Mouse (Mus musculus) E14TG2a.4 (cell line): ENCODE results near the gene Ormdl3.
"Not testable (repeated sequence)": the region's sequence is repeated elsewhere in the genome, so short reads cannot be mapped to it uniquely, and the experiment has no call there.

ENCODE experiments used
- CTCF ChIP-seq: conservative IDR thresholded peaks from 2 replicates; pipeline ENCODE4 v1.5.1; 2014; ENCODE audit warnings: low read length
- NANOG ChIP-seq: IDR thresholded peaks from 2 replicates; pipeline ENCODE4 v1.6.1; 2014; ENCODE audit warnings: borderline replicate concordance, low read length, mixed read lengths
- POU5F1 ChIP-seq: IDR thresholded peaks from 2 replicates; pipeline ENCODE4 v1.6.1; 2014; ENCODE audit warnings: low read length, borderline replicate concordance

- not testable (repeated sequence) for TF ChIP-seq CTCF, POU5F1, NANOG
Measured at GRCm38 (mm10) chr11:98623981-98624380, 36.8 kb upstream of the Ormdl3 start.
